Mouse (Mus musculus) limb, embryonic 12.5 days (tissue): ENCODE results near the gene Usp39. TPM values are rescaled to one million over a fixed set of nuclear protein-coding genes. Genes with fewer than 3 reads are reported as not detected.

ENCODE experiments used
- ATAC-seq: fragments of 200-750 bp; cut with Nextera tagmentation; 2 replicates; pipeline ENCODE4 v1.8.0; 2017; ENCODE audit warnings: low read depth, moderate TSS enrichment; ENCODE audit not compliant: insufficient number of reproducible peaks, insufficient read depth, low FRiP score, low TSS enrichment
- H3K27ac ChIP-seq: fragments of 300-500 bp; sonication (generic); 2 replicates; pipeline ENCODE4 v1.5.1; 2016; ENCODE audit warnings: mild to moderate bottlenecking, moderate library complexity
- H3K27me3 ChIP-seq: fragments of 300-500 bp; sonication (generic); 2 replicates; pipeline ENCODE4 v1.6.1; 2016; ENCODE audit warnings: mild to moderate bottlenecking, moderate library complexity
- H3K36me3 ChIP-seq: fragments of 300-500 bp; sonication (generic); 2 replicates; pipeline ENCODE4 v1.6.1; 2016; ENCODE audit warnings: mild to moderate bottlenecking, moderate library complexity
- H3K4me1 ChIP-seq: fragments of 300-500 bp; sonication (generic); replicated peaks from 2 replicates; pipeline ENCODE4 v1.6.1; 2016
- H3K4me2 ChIP-seq: fragments of 300-500 bp; sonication (generic); 2 replicates; pipeline ENCODE4 v1.6.1; 2016; ENCODE audit warnings: mild to moderate bottlenecking, moderate library complexity
- H3K4me3 ChIP-seq: fragments of 300-500 bp; sonication (generic); replicated peaks from 2 replicates; pipeline ENCODE4 v1.5.1; 2016; ENCODE audit warnings: mild to moderate bottlenecking
- H3K9ac ChIP-seq: fragments of 300-500 bp; sonication (generic); replicated peaks from 2 replicates; pipeline ENCODE4 v1.6.1; 2016; ENCODE audit warnings: mild to moderate bottlenecking, moderate library complexity
- H3K9me3 ChIP-seq: fragments of 300-500 bp; sonication (generic); 2 replicates; pipeline ENCODE4 v1.6.1; 2016; ENCODE audit warnings: mild to moderate bottlenecking, moderate library complexity
- WGBS: fragments of 180-500 bp; shearing (Covaris S2); methylation state at CpG from one replicate; pipeline ENCODE4 v1.1.7; 2016; 5-methylcytosine and 5-hydroxymethylcytosine counted together
- polyA plus RNA-seq: library from polyadenylated mRNA; unstranded; fragments of >200 nt; fragmentation: Nextera tagmentation; extraction: Ambion mirVana; gene quantifications from 2 replicates; pipeline ENCODE4 v1.2.1, GENCODE M21; 2016

Gene Usp39
- polyA plus RNA-seq, 1 experiment from 2014 or later, result 71.3 TPM

DNA sequence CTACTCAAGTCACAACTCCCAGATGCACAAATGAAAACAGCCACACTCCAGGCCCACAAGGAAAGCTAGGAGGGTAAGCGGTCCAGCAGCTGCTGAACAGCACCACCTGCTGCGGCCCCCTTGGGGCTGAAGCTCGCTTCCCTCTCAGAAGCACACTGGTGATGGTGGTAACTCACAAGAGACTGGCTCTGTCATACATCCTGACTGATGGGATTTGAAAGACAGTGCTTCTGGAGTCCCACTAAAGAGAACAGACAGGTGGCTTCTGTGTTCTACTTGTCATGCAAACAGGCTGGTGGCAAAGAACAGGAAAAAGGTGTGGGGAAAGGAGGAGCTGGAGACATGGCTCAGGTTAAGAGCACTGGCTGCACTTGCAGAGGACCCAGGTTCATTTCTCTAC, 22.0 kb downstream of the Usp39 start:
- Histone ChIP-seq H3K4me3 (no peak overlapping the region), H3K9me3 (no peaks in the 10 kb centered on the region), H3K4me2 (no peak overlapping the region), H3K9ac (no peak overlapping the region), H3K27me3 (no peaks in the 10 kb centered on the region), H3K4me1 (no peaks in the 10 kb centered on the region), H3K36me3 (peaks cover 98% of the 10 kb centered on the region), H3K27ac (no peak overlapping the region)
- WGBS, result 92% methylated on average over 3 of the region's 3 CpGs
- no peak for ATAC-seq

DNA sequence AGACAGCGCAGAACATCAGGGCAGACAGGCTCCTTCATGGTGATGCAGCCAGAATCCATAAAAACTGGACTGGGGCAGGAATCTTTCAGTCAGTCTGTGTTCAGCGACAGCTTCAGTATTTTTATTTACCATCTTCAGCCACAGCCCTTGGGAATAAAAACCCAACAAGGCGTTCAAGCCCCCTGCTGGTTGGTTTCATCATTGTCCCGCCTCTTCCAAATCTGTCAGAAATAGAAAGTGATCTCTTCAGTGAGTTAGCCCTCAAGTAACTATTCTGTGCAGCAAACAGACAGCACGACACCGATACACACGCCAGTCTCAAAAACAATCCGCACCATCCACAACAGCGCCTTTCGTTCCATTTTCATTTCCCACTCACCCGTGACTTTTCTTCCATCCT, 26.0 kb downstream of the Usp39 start:
- 83% methylated on average over 11 of the region's 11 CpGs for WGBS

DNA sequence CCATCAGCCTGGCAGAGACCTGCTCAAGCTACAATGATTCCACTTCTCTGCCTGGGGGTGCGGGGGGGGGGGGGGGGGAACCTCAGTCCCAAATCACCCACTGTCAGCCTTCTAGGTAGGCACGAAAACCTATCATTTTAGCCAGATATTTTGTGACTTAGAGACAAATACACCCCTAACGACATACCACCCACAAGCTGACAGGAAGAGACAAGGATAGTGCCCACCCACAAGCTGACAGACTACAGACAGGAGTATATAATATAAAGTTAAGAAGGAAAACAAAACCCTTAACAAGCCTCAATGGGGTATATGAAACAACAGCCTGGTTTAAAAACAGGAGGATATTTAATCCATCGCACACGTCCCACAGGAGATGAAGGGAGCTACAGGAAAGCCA, 26.5 kb downstream of the Usp39 start:
- H3K4me2 ChIP-seq, result no peak overlapping the region
- WGBS, result 81% methylated on average over 5 of the region's 5 CpGs
- H3K9ac ChIP-seq, result no peak overlapping the region
- H3K9me3 ChIP-seq, result no peaks in the 10 kb centered on the region
- H3K4me1 ChIP-seq, result no peaks in the 10 kb centered on the region
- H3K36me3 ChIP-seq, result peaks cover 88% of the 10 kb centered on the region
- no peak for ATAC-seq
- H3K27ac ChIP-seq, result no peak overlapping the region
- H3K27me3 ChIP-seq, result no peaks in the 10 kb centered on the region
- no peak overlapping the region for H3K4me3 ChIP-seq

More for the DNA sequence above, 26.0 kb downstream of the Usp39 start:
- H3K9ac ChIP-seq, result no peak overlapping the region
- H3K4me2 ChIP-seq, result no peak overlapping the region
- H3K4me3 ChIP-seq, result no peak overlapping the region
- ATAC-seq, result no peak
- peaks cover 89% of the 10 kb centered on the region for H3K36me3 ChIP-seq
- no peaks in the 10 kb centered on the region for H3K4me1 ChIP-seq
- no peaks in the 10 kb centered on the region for H3K27me3 ChIP-seq
- no peak overlapping the region for H3K27ac ChIP-seq
- no peaks in the 10 kb centered on the region for H3K9me3 ChIP-seq

DNA sequence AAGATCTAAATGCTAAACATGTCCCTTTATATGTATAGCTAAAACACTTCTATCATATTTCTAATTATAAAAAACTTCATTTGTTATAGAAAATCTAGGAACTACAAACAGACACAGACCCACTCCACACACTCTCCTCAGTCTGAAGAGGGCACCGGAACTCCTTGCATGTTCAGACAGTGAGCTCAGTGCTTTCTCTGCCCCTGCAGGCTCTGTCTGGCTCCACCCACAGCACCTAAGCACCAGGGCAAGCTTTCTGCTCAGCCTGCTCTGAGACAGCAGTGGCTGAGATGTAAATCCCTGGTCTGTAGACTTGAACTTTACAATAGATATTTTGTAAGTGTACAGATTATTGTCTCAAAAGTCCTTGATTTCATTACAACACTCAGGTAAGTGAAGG, 28.9 kb downstream of the Usp39 start:
- Histone ChIP-seq H3K27ac (no peak overlapping the region), H3K9ac (no peak overlapping the region), H3K9me3 (no peaks in the 10 kb centered on the region), H3K4me3 (no peak overlapping the region), H3K4me1 (no peaks in the 10 kb centered on the region), H3K27me3 (no peaks in the 10 kb centered on the region), H3K36me3 (peaks cover 80% of the 10 kb centered on the region), H3K4me2 (no peak overlapping the region)
- 83% methylated on average over 1 of the region's 1 CpGs for WGBS
- no peak for ATAC-seq

DNA sequence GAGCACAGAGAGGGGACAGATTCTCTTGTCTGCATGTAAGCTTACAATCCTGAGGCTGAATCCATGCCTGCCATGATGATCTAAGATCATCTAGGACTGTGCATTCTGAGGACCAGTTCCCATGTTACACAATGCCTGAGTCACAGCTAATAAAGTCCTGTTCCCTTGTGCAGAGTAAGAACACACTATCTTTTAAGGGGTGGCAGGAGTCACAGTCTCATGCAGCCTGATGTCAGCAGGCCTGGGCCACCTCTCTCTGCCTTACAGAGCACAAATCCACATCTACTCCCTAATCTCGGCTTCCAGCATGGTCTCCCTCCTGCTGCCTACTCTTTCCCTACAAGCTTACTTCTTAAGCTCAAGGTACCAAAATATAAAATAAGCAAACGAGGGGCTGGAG, 29.6 kb downstream of the Usp39 start:
- H3K4me2 ChIP-seq, result no peak overlapping the region
- H3K4me1 ChIP-seq, result no peaks in the 10 kb centered on the region
- H3K36me3 ChIP-seq, result peaks cover 73% of the 10 kb centered on the region
- H3K4me3 ChIP-seq, result no peak overlapping the region
- no peak for ATAC-seq
- H3K27ac ChIP-seq, result no peak overlapping the region
- H3K27me3 ChIP-seq, result no peaks in the 10 kb centered on the region
- 86% methylated on average over 2 of the region's 2 CpGs for WGBS
- H3K9me3 ChIP-seq, result no peaks in the 10 kb centered on the region
- H3K9ac ChIP-seq, result no peak overlapping the region

DNA sequence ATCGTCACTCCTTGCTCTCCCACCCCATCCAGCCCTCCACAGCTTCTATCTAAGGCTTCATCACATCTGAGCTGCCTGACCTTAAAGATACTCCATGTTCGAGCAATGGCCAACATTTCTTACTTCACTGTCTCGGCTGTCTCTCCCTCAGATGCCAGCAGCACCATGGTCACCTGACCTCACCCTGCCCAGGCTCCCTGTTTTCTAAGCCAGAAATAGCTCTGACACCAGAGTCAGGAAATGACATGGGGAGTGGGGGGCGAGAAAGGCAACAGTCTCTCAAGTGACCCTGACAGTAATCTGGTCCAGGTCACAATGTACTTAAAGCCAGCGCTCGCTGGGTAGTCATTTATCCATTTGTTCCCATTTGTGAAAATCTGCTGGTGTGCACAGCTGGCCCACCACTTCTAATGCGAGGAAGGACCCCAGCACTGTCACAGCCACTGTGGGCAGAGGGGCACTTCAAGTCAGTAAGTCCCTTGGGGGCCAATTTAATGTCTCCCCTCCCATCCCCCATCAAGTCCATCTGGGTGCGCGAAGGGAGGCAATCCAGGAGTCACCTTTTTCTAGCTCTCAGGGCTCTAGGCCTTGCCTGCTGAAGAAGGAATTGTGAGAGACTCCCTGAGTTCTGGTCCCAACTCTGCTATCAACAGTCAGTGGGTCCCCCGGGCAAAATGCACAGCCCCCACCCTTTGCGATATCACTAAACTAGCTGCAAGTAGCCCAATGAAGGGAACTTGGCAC, 31.7 kb downstream of the Usp39 start:
- Histone ChIP-seq H3K9ac (no peak overlapping the region), H3K4me1 (no peaks in the 10 kb centered on the region), H3K36me3 (peaks cover 52% of the 10 kb centered on the region), H3K9me3 (no peaks in the 10 kb centered on the region), H3K27me3 (no peaks in the 10 kb centered on the region), H3K4me3 (no peak overlapping the region), H3K27ac (no peak overlapping the region), H3K4me2 (no peak overlapping the region)
- ATAC-seq, result no peak
- 91% methylated on average over 11 of the region's 11 CpGs for WGBS

DNA sequence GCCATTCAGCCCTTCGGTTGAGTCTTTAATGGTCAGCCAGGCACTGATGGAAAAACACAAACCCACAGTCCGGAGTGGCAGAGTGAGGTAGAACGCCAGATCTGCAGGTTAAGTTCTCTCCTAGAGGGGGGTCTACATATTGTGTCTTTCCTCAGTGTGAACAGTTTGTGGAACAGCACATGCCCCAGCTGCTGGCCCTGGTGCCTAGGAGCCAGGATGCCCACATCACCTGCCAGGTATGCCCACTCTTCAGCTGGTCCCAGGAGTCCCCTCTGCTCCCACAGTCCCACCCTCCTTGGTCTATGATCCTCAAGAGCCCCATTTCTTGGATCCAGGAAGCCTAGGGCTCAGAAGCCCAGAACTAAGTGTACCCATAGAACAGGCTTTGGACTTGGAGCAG, 32.8 kb downstream of the Usp39 start:
- no peak overlapping the region for H3K27ac ChIP-seq
- no peak for ATAC-seq
- peaks cover 41% of the 10 kb centered on the region for H3K36me3 ChIP-seq
- H3K4me1 ChIP-seq, result no peaks in the 10 kb centered on the region
- no peak overlapping the region for H3K4me2 ChIP-seq
- no peaks in the 10 kb centered on the region for H3K9me3 ChIP-seq
- 93% methylated on average over 3 of the region's 3 CpGs for WGBS
- no peaks in the 10 kb centered on the region for H3K27me3 ChIP-seq
- H3K4me3 ChIP-seq, result no peak overlapping the region
- H3K9ac ChIP-seq, result no peak overlapping the region

DNA sequence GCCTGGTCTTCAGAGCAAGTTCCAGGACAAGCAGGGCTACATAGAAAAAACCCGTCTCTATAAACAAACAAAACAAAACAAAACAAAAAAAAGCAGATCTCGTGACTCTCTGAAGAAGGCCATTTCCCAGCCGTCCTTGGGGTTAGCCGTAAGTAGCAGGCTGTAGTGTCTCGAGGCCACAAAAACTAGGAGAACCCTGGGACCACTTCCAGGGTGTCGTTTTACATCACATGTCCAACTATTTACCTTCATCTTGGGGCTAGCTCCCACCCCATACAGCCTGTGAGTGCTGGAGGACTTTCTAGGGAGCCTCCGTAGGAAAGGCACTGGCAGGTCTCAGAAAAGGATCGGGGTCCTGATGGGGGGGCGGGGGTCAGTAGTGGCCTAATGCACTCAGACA, 41.5 kb downstream of the Usp39 start:
- Histone ChIP-seq H3K9me3 (no peaks in the 10 kb centered on the region), H3K4me3 (no peak overlapping the region), H3K27me3 (no peaks in the 10 kb centered on the region), H3K4me1 (peaks cover 5% of the 10 kb centered on the region), H3K27ac (no peak overlapping the region), H3K36me3 (no peaks in the 10 kb centered on the region), H3K4me2 (no peak overlapping the region), H3K9ac (no peak overlapping the region)
- ATAC-seq, result no peak
- 34% methylated on average over 9 of the region's 9 CpGs for WGBS

DNA sequence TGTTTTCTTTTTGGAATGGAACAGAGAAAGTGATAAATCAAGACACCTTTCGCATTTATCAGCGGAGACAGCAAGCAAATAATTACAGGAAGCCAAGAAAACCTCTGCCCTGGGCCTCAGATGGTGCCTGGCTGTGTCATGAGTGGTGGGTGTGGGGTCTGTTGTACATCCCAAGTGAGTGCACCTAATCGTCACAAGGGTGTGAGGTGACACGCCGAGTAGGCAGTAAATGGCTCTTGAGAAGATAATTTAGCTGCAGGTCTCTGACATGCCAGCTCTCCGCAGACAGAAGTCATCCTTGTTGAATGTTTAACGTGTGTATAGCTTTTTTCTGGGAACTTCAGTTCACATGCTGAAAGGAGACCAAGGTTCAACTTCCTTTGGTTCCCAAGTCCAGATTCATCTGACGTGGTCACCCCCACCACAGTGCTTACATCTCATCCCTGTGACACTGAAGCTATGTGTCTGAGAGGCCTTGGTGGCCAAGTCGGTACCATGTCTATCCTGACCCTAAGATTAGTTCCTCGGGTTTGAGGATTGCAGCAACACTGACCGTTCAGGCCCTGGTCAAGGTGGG, 42.5 kb downstream of the Usp39 start:
- Histone ChIP-seq H3K4me1 (peaks cover 5% of the 10 kb centered on the region), H3K9me3 (no peaks in the 10 kb centered on the region), H3K4me2 (no peak overlapping the region), H3K9ac (no peak overlapping the region), H3K4me3 (no peak overlapping the region), H3K27me3 (no peaks in the 10 kb centered on the region), H3K27ac (no peak overlapping the region), H3K36me3 (no peaks in the 10 kb centered on the region)
- ATAC-seq, result no peak
- WGBS, result 83% methylated on average over 11 of the region's 11 CpGs

DNA sequence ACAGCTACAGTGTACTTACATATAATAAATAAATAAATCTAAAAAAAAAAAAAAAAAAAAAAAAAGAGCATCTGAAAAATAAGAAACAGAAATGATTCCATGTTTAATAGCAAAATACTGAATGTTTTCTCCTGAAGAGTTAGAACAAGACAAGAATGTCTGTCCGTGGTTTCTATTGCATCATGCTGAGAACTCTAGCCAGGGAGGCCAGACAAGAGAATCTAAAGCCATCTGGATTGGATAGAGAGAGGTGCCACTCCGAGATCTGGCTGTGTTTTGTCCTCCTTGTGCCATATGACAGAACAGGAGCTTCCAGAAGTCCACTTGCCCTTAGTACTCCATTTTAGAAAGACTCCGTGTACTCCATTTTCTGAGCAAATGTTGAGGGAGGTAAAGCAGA, 47.2 kb downstream of the Usp39 start:
- no peak overlapping the region for H3K9ac ChIP-seq
- H3K27ac ChIP-seq, result no peak overlapping the region
- H3K4me1 ChIP-seq, result no peaks in the 10 kb centered on the region
- H3K4me3 ChIP-seq, result no peak overlapping the region
- H3K9me3 ChIP-seq, result no peaks in the 10 kb centered on the region
- no peak for ATAC-seq
- H3K27me3 ChIP-seq, result no peaks in the 10 kb centered on the region
- 79% methylated on average over 3 of the region's 3 CpGs for WGBS
- no peak overlapping the region for H3K4me2 ChIP-seq
- H3K36me3 ChIP-seq, result no peaks in the 10 kb centered on the region

DNA sequence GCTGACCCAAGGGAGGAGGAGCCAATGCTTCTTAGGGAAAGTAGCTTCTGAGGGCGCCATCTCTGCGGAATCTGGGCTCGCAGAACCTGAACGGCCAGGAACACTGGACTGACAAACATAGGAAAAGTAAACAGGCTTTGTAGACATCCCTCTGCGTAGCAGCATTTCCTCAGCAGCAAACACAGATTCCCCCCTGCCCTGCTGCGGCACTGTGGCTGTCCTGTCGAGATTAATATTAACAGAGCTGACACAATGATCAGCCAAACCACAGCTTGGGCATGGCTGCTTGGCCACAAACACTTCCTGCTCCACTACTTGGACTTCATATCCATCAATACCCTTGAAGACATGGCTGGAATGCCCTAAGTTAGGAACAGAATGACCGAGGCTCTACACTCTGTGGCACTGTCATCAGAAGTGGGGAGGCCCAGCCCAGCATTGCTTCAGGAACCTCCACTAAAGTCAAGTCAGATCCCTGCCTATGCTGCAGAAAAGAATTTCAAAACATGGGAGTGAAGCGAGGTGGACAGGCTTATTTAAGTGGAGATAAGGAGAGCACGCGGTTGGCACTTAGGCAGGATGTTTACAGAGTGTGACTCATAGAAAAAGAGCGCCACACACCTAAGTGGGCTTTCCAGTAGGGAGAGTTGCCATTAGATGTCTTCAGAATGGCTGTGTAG, 51.9 kb downstream of the Usp39 start:
- H3K27ac ChIP-seq, result no peak overlapping the region

More for the DNA sequence above, 51.9 kb downstream of the Usp39 start:
- no peaks in the 10 kb centered on the region; the same call in 1 of the 2 replicates for H3K27me3 ChIP-seq
- H3K36me3 ChIP-seq, result no peaks in the 10 kb centered on the region
- no peak overlapping the region for H3K9ac ChIP-seq
- no peaks in the 10 kb centered on the region for H3K4me1 ChIP-seq
- no peaks in the 10 kb centered on the region; the same call in 1 of the 2 replicates for H3K9me3 ChIP-seq
- 86% methylated on average over 12 of the region's 12 CpGs for WGBS
- no peak overlapping the region for H3K4me3 ChIP-seq
- H3K4me2 ChIP-seq, result no peak overlapping the region
- ATAC-seq, result no peak
